Mouse (Mus musculus) brain, embryonic 18.5 days (tissue): ENCODE data around the gene Nek11.

ENCODE experiments used
- DNase-seq: peaks from one replicate; pipeline ENCODE4 v3.0.0-alpha.2; 2012; ENCODE audit warnings: low read depth, low spot score

Gene Nek11

GRCm38 (mm10) chr9:105395218-105395627 is at the start of gene Nek11, which contains the start of gene Aste1:
Nek11 (minus strand) TSS chr9:105395524.
Aste1 (plus strand) TSS chr9:105395392.
- peak; percentile 71 for DNase-seq

GRCm38 (mm10) chr9:105408549-105408948 is 13.2 kb upstream of the Nek11 start:
- DNase-seq, result no peak

- DNase-seq, result no peak
These were observed 604 bp downstream of the Nek11 start for GRCm38 (mm10) chr9:105394720-105395119.

GRCm38 (mm10) chr9:105390616-105391015 is 4.7 kb downstream of the Nek11 start:
- no peak for DNase-seq

GRCm38 (mm10) chr9:105389289-105389688 is 6.0 kb downstream of the Nek11 start:
- no peak for DNase-seq

- DNase-seq, result no peak
These were observed 7.9 kb downstream of the Nek11 start for GRCm38 (mm10) chr9:105387403-105387802.

- no peak for DNase-seq
These were observed 15.7 kb downstream of the Nek11 start for GRCm38 (mm10) chr9:105379533-105380145.

GRCm38 (mm10) chr9:105377622-105378021 is 17.7 kb downstream of the Nek11 start:
- no peak for DNase-seq

GRCm38 (mm10) chr9:105376954-105377530 is 18.3 kb downstream of the Nek11 start:
- DNase-seq, result no peak

- DNase-seq, result no peak
These were observed 18.9 kb downstream of the Nek11 start for GRCm38 (mm10) chr9:105376411-105376810.

- no peak for DNase-seq
These were observed 21.0 kb downstream of the Nek11 start for GRCm38 (mm10) chr9:105374361-105374760.

- DNase-seq, result no peak
These were observed 26.7 kb downstream of the Nek11 start for GRCm38 (mm10) chr9:105368605-105369004.

- DNase-seq, result no peak
These were observed 29.1 kb downstream of the Nek11 start for GRCm38 (mm10) chr9:105366199-105366598.

- DNase-seq, result peak; percentile 43
These were observed 31.6 kb downstream of the Nek11 start for GRCm38 (mm10) chr9:105363520-105364231.

- DNase-seq, result no peak
These were observed 33.1 kb downstream of the Nek11 start for GRCm38 (mm10) chr9:105362181-105362580.

GRCm38 (mm10) chr9:105349034-105349433 is 46.3 kb downstream of the Nek11 start:
- DNase-seq, result peak; percentile 64

- no peak for DNase-seq
These were observed 46.9 kb downstream of the Nek11 start for GRCm38 (mm10) chr9:105348242-105349031.

GRCm38 (mm10) chr9:105342994-105343656 is 52.2 kb downstream of the Nek11 start:
- peak; percentile 37 for DNase-seq

GRCm38 (mm10) chr9:105342565-105342964 is 52.8 kb downstream of the Nek11 start:
- no peak for DNase-seq

- DNase-seq, result no peak
These were observed 62.8 kb downstream of the Nek11 start for GRCm38 (mm10) chr9:105332436-105333016.

- no peak for DNase-seq
These were observed 73.5 kb downstream of the Nek11 start for GRCm38 (mm10) chr9:105321856-105322255.
